Mouse (Mus musculus) cerebellum, adult 2 months (tissue): Measurements from ENCODE around the gene Lsamp.

ENCODE experiments used
- CTCF ChIP-seq: fragments of 200-500 bp; IDR thresholded peaks from 2 replicates; pipeline ENCODE4 v1.5.1; 2011; ENCODE audit warnings: low read depth, mild to moderate bottlenecking, control low read depth, low read length, moderate library complexity, borderline replicate concordance; ENCODE audit not compliant: insufficient read depth
- POLR2A ChIP-seq: fragments of 200-500 bp; IDR thresholded peaks from 2 replicates; pipeline ENCODE4 v1.6.1; 2011; ENCODE audit warnings: low read length, control low read depth, borderline replicate concordance; ENCODE audit not compliant: insufficient read depth

- TF ChIP-seq CTCF (no peak), POLR2A (no peak)
Observed at GRCm38 (mm10) chr16:41210055-41210454, 1225.9 kb downstream of the Lsamp start.
